Mouse (Mus musculus) heart, postnatal 36 days (tissue): ENCODE results near the gene Lsg1. TPM values are rescaled to one million over a fixed set of nuclear protein-coding genes. Genes with fewer than 3 reads are reported as not detected.

Experiments used
- DNase-seq, 2 experiments: peaks; one replicate each; pipeline ENCODE4 v3.0.0; 2021 to 2022
- intact Hi-C: fragments of 180-260 bp; cut with DNase I; formaldehyde crosslinking; loops from one replicate; pipeline ENCODE4 v1.15.1; 2025
- total RNA-seq, 2 experiments: library from RNA; stranded (reverse); gene quantifications; 2 replicates each; pipeline ENCODE4 v1.2.3; 2021

Gene Lsg1
- total RNA-seq, 2 experiments from 2014 or later: 19.6 to 20.4 TPM

DNA sequence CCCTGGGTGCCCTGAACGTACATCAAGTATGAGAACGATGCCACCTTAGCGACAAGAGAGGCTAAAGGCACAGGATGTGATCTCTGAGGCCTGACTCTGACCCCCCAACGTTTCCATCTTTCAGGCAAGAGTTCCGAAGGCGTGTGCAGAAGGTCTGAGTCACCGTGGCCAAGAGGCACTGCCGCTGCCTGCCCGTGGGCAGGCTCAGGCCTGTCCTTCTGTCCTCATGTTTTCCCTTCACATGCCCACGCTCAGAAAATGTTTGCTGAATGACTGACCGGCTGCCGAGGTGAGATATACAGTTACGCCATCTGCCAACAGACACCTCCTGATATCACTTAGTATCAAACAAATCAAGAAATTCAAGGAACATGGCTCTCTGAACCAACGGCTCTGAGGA lies 61.6 kb downstream of the Lsg1 start:
- intact Hi-C loops: no loop called here
- no peak for DNase-seq

DNA sequence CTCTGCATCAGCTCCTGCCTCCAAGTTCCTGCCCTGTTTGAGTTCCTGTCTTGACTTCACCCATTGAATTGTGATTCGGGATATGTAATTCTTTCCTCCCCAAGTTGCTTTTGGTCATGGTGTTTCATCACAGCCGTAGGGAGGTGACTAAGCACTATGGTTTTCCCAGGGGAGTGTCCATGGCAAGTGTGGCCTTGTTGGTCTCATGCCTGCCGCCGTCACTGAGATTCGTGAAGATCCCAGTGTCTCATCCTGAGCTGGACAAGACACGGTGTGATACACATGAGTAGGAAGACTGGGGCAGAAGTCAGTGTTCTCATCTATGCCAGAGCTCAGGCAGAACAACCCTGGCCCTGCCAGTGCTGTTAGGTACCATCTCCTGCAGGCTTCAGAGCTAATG lies 62.9 kb downstream of the Lsg1 start:
- intact Hi-C loops: no loop called here

DNA sequence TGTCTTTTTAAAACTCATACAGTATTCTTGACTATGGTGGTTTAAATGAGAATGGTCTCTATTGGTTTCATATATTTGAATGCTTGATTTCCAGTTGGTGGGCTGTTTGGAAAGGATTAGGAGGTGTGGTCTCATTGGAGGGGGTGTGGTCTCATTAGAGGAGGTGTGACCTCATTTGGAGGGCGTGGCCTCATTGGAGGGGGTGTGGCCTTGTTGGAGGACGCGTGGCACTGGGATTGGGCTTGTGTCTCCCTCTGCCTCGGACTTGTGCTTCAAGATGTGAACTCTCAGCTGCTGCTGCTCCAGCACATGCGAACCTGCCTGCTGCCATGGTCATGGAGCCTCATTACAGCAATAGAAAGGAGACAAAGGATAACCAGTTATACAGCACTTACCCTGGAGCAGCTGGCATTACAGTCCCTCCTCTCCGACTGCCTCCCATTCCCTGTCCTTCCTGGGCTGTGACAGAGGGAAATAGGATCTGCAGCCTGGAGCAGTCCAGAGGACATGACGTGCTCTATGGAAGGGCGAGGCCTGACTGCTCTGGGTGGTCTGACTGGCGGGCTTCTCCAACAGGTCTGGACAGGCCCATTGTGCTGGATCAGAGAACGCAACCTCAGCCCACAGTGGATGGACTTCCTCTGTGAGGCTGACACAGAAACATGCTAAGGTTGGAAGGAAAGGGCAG lies 65.0 kb downstream of the Lsg1 start:
- no peak for DNase-seq
- intact Hi-C loops: no loop called here

More for the DNA sequence above, 62.9 kb downstream of the Lsg1 start:
- no peak for DNase-seq

DNA sequence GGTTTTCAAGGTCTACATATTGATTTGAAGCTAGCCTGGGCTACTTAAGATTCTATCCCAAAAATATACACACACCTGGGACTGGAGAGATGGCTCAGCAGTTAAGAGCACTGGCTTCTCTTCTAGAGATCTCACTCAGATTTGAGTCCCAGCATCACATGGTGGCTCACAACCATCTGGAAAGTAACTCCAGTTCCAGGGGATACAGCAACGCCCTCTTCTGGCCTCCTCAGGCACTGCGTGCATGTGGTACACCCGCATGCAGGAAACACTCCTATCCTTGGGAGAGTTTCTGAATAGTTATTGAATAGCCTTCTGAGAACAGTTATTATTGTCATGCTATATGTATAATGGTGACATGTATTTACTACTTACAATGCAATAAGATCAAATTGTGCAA lies 66.2 kb downstream of the Lsg1 start:
- intact Hi-C loops: no loop called here
- no peak for DNase-seq

DNA sequence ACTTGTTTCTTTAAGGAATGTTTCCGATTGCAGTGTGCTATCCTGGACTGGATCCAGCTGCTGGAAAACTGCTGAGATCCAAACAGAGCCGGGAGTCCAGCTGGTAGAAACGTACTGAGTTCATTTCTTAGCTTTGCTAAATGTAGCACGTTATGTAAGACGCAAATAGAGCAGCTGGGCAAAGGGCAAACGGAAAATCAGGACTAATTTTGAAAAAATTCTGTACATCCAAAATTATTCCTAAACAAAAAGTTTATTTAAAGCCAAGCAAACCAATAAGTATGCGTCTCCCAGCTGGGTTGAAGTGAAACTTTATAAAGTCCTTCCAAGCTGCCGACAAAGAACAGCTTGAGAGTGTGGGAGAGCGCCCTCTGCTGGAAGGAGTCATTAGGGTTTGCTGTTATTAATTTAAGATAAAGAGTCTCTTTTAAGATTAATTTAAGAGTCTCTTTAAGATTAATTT lies 67.0 kb downstream of the Lsg1 start:
- DNase-seq: peak; percentile 86 to 90
- intact Hi-C loops: loop anchor here (1.0 kb wide), 1 partner anchor 145 kb away; no protein-coding TSS in a partner anchor

DNA sequence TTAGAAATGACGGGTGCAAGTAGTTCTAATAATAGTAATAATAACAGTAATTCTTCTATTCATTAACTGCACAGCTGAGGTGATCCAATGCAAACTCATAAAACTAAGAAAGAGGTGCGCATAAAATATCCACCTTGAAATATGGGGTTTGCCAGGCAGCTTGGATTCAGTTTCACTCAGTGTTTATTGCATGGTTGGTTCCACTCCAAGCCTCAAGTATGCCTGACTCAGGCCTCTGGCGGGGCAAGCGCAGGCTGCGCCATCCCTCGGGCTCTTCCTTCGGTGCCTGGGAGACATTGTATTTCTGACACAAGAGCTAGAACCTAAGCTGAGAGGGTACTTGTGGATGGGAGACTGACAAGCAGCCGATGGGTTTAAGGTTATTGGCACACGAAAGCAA lies 68.8 kb downstream of the Lsg1 start:
- intact Hi-C loops: loop anchor here (5.0 kb wide), 1 partner anchor 266 kb away; no protein-coding TSS in a partner anchor
- no peak for DNase-seq

DNA sequence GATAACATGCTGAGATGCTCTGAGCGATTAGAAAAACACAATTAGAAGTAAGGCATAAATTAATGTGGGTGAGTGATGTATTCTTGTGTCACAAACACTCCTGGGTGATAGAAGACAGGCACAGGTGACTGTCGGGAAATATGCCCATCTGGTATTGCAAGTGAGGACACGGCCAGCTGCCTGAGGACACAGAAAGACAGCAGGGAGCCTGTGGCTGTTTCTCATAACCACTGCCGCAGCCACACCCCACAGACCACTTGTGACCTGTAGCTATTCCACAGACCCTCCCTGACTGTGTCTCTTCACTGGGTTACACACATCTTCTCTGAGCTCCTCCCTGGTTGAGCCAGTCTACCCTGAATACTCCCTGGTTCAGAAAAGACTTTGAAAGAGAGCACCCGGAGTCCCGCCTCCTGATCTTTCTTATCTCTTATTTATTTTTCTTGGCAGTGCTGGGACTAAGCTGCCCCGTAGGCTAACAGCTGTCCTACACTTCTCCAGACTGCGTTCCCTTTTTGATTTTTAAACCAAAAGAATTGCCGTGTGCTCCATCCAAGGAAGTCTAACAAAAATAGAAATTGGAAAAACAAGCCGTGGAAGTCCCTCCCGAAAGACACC lies 69.6 kb downstream of the Lsg1 start:
- no peak for DNase-seq
- intact Hi-C loops: loop anchor here (5.0 kb wide), 1 partner anchor 265 kb away; no protein-coding TSS in a partner anchor

DNA sequence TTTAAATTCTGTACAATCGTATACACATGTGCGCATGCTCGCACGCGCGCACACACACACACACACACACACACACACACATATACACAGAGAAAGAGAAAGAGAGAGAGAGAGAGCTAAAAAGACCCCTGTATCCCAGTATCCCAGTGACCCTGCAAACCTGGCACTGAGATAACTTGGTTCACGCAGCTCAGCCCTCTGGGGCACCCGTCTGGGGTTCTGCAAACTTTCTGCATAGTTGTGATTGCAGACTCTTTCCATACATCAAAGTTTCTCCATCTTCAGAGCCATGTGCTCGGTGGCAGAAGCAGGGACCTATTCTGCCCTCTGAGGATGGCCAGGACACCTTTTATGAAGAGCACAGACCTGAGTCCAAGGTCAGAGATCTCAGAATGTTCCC lies 70.4 kb downstream of the Lsg1 start:
- DNase-seq: no peak
- intact Hi-C loops: loop anchor here (5.0 kb wide), 1 partner anchor 265 kb away; no protein-coding TSS in a partner anchor

DNA sequence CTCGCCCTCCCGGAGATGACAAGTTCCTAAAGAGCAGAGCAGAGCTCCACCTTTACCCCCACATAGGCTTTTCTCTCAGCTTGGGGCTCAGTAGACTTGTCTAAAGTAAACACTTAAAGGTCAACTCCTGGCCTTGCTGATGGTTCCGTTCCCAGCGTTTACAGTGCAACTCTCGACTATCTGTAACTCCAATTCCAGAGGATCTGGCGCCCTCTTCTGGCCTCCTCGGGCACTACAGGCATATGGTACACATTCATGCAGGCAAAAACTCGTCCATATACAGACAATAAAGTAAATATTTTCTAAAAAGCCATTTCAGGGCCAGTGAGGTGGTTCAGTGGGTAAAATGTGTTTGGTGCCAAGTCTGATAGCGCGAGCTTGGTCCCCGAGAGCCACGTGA lies 72.0 kb downstream of the Lsg1 start:
- intact Hi-C loops: loop anchor here (5.0 kb wide), 1 partner anchor 263 kb away; no protein-coding TSS in a partner anchor

DNA sequence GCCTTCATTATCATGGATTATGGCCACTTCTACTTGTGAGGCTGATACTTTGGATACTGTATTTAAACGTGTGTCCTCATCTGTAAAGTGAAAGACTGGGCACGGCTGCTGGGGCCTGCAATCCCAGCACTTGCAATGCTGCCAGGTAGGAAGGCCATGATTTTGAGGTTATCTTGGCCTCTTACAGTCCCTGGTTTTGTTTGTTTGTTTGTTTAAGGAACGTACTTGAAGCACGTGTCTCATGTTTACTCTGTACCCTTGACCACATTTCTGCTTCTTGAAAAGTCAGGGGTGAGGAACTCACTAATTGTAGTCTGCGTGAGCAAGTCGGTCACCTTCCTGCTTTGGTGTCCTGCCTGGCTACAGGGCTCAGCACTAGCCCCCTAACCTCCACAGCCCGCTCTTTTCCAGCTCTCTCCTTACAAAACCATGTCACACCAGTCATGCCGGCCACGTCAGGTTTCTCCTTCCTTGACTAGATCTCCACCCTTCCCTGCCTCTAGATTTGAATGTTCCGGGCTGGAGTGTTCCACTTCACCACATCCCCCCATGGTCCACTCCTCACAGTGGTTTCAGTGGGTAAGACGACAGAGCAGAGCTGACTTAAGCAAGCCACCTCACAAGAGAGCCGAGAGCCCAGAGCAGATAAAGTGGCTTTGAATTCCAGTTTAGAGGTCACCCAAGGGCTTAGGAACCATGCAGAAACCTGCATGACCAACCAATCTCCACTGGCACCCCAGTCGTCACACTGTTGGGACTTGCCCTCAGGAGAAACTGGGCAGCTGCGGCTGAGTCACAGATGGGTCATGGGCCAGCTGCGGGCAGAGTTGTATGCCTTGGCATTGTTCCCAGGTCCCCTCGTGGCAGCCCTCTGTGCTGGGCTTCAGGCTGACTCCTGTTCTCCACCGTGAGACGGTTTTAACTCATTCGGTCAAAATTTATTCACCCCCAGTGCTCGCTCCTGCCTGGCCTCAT lies 74.1 kb downstream of the Lsg1 start:
- no peak for DNase-seq
- intact Hi-C loops: no loop called here

More for the DNA sequence above, 72.0 kb downstream of the Lsg1 start:
- no peak for DNase-seq

DNA sequence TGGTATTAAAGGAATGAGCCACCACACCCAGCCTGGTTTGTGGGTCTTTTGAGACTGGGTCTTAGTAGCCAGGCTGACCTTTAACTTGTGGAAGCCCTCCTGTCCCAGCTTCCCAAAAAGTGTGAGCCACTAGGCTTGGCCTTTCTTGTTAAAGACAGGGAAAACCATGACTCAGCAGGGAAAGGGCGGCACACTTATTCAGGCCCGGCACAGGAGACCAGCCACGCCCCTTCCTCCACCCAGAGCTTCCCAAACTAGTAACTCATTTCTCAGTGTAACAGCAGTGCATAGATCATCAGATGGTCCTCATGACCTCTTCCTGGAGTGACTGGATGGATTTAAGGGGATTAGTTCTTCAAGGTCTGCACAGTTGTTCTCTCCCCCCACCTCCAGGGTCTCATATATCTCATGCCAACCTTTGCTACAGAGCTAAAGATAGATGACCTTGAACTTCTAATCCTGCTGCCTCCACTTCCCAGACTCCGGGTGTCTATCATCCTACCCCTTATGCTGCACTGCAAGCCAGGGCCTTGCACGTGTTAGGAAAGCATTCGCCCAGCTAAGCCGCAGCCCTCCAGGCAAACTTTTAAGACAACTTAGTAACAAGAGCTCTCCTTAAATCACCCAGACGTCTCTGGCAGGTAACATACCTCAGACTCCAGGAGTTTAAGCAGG lies 74.9 kb downstream of the Lsg1 start:
- DNase-seq: no peak
- intact Hi-C loops: no loop called here

DNA sequence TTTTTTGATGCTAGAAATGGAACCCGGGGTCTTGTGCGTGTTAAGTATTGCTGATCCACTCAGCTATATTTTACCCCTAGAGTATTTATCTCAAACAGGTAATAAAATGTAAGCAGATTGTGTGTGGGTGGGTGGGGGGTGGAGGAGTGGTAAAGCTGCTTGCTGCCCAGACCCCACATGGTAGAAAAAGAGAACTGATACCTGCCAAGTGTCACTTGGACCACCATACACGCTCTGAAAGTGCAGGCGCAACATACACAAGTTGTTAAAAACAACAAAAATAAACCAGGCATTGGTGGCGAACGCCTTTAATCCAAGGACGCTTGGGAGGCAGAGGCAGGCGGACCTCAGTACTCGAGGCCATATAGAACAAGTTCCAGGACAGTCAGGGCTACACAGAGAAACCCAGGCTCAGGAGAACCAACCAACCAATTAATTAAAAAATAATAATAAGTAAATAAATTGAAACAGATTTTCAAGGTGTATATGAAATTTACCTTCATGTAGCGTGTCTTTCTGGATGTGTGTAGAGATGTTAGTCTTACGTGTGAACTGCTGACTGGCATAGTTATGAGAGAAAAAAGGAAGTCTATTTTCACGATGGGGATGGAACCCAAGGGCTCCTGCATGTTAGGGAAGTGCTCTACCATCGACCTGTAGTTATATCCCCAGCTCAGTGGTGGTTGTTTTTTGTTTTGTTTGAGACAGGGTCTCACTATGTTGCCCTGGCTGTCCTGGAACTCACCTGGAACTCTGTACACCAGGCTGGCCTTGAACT lies 75.6 kb downstream of the Lsg1 start:
- DNase-seq: no peak
- intact Hi-C loops: no loop called here

DNA sequence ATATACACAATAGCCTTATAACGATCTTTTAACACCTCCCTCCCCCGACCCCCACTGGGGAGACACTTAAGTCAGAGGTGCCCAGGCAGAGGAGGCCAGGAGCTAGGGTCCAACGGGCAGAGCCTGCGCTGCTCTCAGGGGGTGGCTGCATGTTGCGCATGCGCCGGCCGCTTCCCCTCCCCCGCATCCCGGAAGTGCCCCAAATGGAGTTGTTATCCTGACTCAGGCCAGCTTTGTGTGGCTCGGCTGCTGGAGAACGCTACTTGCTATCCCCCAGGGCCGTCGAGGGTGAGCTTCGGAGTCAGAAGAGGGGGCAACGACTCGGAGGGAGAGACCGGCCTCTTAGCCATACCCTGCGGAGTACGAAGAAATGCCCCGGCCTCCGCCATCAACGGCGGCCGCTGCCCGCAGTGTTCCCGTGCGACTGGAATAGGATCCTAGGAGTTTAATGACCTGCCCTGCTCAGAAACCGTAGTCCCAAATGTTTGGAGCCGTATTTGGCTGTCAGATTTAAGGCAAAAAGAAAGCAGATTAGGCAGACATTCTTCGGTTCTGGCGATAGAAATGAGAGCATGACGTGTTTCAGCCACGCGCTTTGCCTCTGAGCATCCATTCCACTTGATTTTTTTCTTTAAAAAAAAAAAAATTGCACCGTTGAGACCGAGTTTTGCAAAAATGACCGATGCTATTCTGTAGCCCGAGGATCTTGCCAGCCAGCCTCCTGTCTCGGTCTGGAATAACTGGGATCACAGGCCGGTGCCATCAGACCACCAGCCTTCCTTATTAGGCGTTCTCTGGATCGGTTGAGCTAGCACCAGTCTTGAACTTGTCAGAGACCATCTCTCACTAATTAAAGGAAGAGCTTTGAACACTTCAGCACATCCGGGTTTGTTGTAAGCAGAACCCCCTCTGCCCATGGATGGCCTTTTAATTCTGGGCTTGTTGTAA lies 76.6 kb downstream of the Lsg1 start:
- intact Hi-C loops: no loop called here
- DNase-seq: peak; percentile 89 to 90

Other genes with a start within 250 kb of the Lsg1 start
- gene Atp13a3, start 181.6 kb downstream of the Lsg1 start, total RNA-seq: 10 to 100 TPM; 53.9 to 56.4 TPM
- 1 to 10 TPM; 5.1 to 8.5 TPM for gene Tmem44, start 36.8 kb downstream of the Lsg1 start, total RNA-seq
- 10 to 100 TPM; 27.4 to 31.6 TPM for gene Fam43a, start 12.1 kb upstream of the Lsg1 start, total RNA-seq